Mouse (Mus musculus) heart, adult 10 weeks (tissue): ENCODE data around the gene Pde1c. TPM values are rescaled to one million over a fixed set of nuclear protein-coding genes. Genes with fewer than 3 reads are reported as not detected.

Source experiments
- polyA plus RNA-seq: library from polyadenylated mRNA; stranded (reverse); fragments of 350-450 nt; fragmentation: Illumina TruSeq; extraction: RNeasy Lipid Tissue Mini Kit (QIAGEN cat#74804); gene quantifications from one replicate; pipeline ENCODE4 v1.2.3, GENCODE M21; 2014; ENCODE audit warnings: low read depth, low replicate concordance

The Pde1c gene
- polyA plus RNA-seq, result 24.0 TPM

GRCm38 (mm10) chr6:56568470-56569372 lies at the start of gene Pde1c:
Gene Pde1c (minus strand): TSS chr6:56569103.

Other genes starting within 250 kb of the Pde1c start
- gene Lsm5, start 135.6 kb upstream of the Pde1c start, polyA plus RNA-seq, result 13.6 TPM
- 4.4 TPM for gene Avl9, start 145.8 kb upstream of the Pde1c start, polyA plus RNA-seq
- 18.6 TPM for gene Kbtbd2, start 228.7 kb upstream of the Pde1c start, polyA plus RNA-seq